Mouse (Mus musculus) lung, postnatal 4 days (tissue): Measurements from ENCODE around the gene Cnr2.
"Not testable (repeated sequence)": the region's sequence is repeated elsewhere in the genome, so short reads cannot be mapped to it uniquely, and the experiment has no call there.

Experiments
- DNase-seq, 2 experiments: peaks; one replicate each; pipeline ENCODE4 v3.0.0; 2021

Gene Cnr2

DNA sequence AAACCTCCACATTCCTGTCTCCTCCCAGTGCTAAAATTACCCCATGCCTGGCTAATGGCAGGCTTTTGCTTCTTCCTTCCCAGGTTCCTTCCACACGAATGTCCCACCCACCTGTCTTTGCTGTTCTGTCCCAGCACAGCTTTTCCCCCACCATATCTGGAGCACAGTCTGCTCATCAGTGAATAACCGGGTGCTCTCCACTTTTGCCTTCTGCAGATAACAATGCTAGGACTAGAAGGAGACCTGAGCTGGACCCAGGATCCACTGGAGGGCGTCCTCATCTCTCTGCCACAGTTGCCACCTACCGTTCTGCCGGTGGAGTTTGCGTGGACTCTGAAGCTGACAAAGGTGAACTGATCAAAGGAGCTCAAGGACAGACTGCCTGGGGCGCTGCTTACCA lies 43.7 kb downstream of the Cnr2 start:
- DNase-seq: no peak

DNA sequence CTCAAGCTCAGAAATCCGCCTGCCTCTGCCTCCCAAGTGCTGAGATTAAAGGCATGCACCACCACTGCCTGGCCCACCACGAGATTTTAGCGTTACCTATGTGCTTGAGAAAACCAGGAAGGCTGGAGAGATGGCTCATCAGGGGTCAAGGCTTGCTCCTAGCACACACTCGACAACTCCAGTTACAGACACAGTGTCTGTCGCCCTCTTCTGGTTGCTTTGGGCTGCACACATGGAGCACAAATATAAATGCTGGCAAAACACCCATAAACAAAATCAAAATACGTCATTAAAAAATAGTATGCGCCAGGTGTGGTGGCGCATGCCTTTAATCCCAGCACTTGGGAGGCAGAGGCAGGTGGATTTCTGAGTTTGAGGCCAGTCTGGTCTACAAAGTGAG lies 45.8 kb downstream of the Cnr2 start:
- not testable (repeated sequence) for DNase-seq

DNA sequence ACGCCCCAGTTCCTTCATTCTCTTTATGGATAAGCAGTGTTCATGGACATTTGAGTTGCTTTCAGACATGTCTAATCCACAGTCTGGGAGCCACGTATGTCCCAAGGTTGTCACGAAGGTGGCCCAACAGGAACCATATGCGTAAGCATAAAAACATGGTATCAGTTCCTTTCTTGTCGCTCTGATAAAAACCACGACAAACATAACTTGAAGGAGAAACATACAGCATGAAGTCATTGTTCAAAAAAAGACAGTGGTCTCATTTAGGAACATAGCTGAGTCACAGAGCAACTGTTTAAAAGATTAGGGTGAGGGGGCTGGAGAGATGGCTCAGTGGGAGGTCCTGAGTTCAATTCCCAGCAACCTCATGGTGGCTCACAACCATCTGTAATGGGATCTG lies 47.0 kb downstream of the Cnr2 start:
- DNase-seq: no peak

DNA sequence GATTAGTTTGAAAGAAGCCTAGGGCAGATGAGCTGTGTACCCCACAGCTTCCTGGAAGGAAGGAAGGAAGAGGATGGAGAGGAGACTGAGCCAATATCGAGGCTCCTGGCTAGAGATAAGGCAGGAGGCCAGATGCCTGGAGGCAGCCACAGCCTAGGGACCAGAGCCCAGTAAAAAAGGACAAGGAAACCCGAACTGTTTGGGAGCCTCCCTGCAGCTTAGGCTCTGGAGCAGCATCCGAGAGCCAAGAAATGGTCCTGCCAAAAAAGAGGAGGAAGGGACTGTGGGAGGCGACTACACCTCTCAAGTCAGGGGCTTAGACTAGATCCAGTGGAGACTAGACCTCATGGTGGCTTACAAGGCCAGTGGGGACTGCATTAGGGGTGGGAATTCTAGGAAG lies 48.2 kb downstream of the Cnr2 start:
- DNase-seq: no peak

DNA sequence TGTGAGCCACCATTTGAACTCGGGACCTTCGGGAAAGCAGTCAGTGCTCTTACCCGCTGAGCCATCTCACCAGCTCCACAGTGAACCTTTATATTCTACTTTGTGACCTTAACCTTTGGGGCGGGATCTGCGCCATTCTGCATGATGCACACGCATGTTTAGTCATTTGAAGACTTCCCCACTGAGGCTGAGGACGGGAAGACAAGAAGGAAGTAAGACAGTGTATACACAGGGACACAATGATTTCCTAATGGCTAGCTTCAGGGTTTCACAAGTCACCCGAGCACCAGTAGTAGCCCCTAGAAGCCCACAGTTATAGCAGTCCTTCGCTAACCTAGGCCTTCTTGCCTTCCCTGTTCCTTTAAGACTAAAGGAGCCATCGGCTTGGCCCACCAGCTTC lies 50.5 kb downstream of the Cnr2 start:
- DNase-seq: no peak

DNA sequence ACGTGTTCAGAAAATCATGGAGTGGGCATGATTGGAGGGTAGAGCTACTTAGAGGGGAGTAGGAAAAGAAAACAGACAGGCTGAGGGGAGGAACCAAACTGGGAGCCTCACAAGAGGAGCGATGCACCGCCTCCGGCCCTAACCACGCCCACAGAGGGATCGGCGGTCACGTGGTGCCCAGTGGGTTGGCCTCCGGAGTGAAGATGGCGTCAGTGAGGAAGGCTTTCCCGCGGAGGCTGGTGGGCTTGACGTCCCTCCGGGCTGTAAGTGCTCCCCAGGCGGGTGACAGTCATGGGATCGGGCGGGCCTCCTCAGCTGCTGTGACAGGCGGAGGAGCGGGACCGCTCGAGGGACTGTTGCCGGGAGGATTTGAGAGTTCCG lies 51.1 kb downstream of the Cnr2 start, which contains the start of gene Hmgcl:
Gene Hmgcl, plus strand, starts transcription at position 171 of the 381 bp plus-strand sequence.
- DNase-seq: peak; percentile 96 to 97

DNA sequence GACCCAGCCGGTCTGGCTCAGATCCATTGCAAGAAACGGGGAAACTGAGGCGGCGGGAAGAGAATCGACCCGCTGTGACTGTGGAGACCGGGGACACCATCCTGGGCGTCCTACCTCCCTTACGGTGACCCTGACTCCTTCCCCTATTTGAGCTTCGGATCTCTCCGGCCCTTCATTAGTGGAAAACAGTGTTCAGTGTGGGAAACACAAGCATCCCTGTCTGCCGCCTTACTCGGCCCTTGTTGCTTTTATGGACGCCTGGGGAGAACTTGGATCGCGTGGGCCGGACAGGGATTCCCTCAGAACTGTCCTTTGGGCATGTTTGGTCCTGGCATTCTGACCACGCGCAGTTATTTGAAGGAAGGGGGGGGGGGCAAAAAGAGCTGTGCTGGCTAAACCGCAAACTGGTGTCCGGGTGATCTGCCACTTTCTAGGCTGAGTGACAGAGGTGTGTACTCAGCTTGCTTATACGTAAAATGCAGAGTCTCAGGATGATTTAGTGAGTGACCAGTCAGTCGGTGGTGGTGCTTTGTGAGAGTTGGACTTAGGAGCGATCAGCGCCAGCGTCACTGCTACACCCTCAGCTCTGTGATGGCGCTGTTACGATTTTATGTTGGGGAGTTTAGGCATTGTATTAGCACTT lies 51.6 kb downstream of the Cnr2 start:
- no peak for DNase-seq

DNA sequence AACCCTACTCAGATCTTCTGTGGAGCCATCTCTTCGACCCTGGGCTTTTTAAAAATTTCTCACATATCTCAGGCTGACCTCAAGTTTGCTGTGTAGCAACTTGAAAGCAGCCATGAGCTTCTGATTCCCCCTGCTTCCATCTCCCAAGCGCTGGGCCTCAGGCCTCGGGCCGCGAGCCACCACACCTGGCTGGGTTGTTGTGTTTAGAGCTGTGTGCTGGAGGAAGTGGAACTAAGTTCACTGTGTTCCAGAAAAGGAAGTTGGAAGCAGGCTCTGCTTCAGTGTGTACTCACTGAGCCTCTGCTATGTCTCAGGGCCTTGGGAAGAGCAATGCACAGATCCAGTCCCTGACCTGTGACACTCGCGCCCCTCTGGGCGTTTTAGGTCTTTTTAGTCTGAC lies 52.9 kb downstream of the Cnr2 start:
- no peak for DNase-seq

DNA sequence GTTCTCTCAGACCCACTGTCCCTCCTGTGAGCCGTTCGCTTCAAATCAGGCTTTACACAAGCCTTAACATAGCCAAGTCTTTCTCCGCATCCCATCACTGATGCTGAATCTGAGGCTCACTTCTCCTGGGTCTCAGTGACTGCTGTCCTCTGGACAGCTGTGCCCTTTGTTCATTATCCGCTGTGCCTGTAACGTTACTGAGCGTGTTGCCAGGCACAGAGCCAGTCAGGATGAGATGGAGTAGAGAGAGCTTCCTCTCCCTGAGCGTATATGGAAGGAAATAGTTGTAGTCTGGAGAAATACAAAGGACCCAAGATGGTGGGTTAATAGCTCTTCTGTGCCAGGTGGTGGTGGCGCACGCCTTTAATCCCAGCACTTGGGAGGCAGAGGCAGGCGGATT lies 54.3 kb downstream of the Cnr2 start:
- DNase-seq: peak; percentile 46 to 61

DNA sequence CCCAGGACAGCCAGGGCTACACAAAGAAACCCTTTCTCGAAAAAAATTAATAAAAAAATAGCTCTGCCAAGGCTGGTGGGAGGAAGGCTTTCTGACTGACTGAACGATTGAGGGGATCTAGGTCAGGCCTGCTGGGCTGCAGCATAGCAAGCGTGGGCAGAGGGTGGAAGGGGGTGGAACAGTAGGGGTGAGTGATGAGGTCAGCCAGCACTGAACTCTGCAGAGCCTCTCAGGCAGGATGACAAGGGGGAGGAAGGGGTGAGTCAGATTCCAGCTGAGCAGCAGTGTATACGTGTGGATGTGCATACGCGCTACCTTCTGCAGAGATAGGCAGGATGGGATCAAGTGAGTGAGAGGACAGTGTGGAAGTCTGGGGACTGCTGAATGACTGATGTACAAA lies 54.7 kb downstream of the Cnr2 start:
- no peak for DNase-seq

DNA sequence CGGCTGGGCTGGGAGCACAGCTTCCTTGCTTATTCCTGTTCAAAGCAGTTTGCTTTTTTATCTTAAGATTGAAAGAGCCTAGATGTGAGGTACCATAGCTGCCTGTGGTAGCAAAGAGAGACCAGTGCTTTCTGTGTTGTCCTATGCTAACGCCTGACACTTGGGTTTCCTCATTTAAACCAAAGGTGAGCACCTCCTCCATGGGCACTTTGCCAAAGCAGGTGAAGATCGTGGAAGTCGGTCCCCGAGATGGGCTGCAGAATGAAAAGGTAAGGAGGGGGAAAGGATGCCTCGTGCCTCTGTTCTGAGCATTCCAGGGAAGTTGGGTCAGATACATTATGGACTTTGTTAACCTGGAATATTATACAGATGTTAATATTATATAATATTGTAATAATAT lies 55.2 kb downstream of the Cnr2 start:
- DNase-seq: no peak

DNA sequence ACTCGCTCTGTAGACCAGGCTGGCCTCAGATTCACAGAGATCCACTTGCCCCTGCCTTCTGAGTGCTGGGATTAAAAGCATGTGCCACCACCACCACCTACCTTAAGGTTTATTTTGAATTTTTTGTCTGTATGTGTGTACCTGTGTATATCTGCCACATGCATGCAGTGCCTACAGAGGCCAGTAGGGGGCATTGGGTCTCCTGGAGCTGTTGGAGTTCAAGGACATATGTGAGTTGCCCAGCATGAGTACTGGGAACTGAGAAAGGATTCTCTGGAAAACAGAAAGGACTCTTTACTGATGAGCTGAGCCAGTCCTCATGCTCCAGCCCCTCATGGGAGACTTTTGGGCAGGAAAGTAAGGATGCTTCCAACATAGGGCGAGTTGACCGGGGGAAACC lies 56.3 kb downstream of the Cnr2 start:
- no peak for DNase-seq

DNA sequence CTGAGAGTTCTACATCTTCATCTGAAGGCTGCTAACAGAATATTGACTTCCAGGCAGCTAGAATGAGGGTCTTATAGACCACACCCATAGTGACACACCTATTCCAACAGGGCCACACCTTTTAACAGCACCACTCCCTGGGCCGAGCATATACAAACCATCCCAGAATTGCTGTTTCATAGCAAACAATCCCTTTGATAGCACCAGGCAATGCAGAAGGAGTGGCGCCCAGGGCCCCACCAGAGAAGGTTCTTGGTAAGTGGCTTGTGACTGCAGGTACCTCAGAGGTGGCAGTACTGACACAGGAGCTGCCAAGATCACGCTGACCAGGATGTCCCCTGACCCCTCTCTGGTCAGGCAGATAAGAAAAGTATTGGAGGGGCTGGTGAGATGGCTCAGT lies 58.0 kb downstream of the Cnr2 start:
- no peak for DNase-seq

DNA sequence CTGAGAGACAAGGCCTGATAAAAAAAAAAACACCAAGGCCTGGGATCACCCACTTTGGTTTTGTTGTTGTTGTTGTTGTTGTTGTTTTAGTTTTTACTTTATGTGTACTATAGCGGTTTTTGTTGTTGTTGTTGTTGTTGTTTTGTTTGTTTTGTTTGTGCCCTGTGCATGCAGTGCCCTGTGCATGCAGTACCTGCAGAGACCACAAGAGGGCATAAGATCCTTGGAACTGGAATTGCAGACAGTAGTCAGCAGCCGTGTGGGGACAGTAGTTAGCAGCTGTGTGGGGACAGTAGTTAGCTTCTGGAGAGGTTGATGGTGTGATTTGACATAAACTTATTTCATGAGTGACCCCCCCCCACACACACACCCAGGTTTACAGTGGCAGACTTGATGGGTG lies 59.0 kb downstream of the Cnr2 start:
- peak; percentile 49 to 82 for DNase-seq

DNA sequence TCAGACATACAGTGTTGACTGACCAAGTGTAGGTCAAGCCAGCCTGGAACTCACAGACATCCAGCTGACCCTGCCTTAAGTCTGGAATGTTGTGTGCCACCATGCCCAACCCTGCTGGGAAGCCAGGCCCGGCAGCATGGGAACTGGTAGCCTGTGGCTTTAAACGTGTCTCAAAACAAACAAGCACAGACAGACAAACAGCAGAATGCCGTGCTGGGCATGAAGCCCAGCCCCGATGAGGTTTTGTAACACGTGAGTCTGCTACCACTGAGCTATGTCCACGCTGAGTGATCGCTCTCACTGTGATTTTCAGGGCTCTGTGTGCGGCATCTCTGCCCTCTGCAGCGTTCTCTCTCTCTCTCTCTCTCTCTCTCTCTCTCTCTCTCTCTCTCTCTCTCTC lies 60.7 kb downstream of the Cnr2 start:
- no peak for DNase-seq

DNA sequence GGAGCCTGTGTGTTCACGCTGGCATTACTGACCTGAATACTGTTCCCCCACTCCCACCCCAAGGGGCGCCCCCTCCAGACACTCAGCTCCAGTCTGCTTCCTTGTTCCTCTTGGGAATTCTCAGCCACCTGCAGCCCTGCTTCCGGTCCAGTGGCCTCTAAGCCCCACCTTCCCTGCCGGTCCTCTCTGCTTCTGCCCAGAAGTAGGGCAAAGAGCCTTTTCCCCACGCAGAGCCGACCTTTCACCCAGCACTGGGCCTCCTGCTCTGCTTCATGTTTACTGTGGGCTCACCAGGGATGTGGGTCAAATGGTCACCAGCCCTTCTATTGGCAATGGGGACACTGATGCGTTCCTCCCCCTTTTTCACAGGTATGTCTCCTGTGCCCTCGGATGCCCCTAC lies 63.2 kb downstream of the Cnr2 start:
- peak in 1 of 2 experiments; percentile 51 for DNase-seq

DNA sequence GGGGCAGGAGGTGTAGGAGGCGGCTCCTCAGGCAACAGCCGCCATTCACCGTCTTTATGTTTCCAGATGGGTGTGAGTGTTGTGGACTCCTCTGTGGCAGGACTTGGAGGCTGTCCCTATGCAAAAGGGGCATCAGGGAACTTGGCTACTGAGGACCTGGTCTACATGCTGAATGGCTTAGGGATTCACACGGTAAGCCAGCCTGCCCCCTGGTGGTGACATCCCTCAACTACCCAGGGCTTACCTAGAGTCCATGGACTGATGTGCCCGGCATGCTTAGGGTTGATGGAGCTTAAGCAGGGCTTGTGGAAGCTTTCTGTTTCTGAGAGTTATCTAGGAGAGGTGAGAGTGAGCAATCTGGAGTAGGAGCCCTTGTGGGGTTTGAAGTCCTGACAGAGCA lies 65.5 kb downstream of the Cnr2 start:
- peak; percentile 72 to 86 for DNase-seq

DNA sequence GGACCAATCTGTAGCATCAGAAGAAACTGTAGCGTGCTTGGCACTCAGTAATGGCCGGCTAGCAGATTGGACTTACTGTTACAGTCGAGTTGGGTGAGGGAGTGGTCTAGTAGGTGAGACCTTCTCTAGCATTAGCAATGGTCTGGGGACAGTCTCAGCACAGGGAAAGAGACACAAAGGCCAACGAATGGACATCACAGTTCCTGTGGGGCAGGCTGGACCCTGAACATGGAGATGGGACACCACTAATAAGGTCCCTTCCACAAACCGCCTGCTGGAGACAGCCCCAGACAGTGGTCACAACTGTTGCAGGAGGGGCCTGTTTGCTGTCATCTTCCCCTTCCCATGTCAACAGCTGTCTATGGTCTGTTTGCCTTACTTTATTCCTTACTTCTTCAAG lies 66.5 kb downstream of the Cnr2 start:
- no peak for DNase-seq

DNA sequence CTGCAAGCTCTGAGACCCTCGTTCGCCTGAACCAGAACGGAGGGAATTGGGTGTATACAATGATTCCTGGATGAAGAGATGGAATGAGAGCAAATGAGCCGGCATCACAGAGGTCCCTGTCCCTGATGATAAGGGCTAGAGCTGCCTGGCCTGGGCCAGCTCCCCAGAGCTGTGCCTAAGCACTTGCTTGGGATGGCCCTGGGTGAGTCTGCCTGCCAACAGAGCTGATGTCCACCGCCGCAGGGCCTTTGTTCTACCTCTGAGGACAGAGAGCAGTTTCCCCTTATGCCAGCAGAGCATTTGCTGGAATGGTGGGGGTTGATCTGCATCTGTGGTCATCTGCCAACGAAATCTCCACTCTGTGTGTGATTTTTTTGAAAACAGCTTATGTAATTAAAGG lies 67.0 kb downstream of the Cnr2 start:
- no peak for DNase-seq

DNA sequence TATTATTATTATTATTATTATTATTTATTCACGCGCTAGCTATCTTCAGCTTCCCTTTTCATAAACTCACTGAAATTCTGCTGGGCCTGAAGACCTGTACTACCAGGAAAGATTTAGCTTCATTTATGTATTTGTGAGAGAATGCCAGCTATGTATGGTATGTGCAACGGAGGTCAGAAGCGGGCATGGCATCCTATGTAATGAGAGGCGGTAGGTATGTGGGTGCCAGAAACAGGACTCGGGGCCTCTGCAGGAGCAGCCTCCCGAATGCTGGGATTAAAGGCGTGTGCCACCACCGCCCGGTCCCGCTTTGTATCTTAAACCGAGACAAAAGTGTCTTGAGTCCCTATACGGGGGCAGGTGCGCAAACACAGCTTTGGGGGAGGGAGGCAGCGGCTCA lies 67.8 kb downstream of the Cnr2 start:
- no peak for DNase-seq

DNA sequence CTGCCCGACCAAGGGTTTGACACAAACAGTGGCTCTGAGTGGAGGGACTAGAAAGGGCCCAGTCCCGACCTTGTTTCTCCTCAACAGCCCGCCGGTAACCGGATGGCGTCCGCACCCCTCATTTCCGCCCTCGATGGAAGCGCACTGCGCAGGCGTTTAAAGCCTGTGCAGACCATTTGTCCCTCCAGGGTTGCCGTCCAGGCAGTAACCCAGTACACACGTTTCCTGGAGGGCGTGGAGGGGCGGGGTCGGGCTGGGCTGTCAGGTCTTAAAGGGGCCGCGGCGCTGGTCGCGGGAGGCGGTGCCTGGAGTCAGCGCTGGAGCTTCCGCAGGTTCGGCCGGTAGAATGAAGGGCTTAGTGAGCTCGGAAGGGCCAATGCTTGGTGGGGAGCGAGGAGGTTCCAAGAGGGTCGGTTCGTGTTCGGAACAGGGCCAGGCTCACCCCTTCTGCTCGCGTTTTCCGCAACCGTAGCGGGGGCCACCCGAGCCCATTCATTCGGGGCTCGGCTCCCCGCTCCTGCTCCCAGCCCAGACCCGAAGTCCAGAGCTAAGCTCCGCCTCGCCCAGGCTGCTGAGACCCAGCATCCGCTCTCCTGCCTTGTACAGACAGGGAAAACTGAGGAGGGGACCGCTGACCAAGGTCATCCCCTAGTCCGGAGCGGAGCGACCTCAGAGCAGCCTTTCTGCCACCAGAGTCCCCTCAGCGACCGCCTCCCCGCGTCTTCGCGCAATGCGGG lies 68.4 kb downstream of the Cnr2 start, which contains the start of gene Gale:
Gene Gale, plus strand, starts transcription at position 271 of the 737 bp plus-strand sequence.
- DNase-seq: peak; percentile 95 to 97

DNA sequence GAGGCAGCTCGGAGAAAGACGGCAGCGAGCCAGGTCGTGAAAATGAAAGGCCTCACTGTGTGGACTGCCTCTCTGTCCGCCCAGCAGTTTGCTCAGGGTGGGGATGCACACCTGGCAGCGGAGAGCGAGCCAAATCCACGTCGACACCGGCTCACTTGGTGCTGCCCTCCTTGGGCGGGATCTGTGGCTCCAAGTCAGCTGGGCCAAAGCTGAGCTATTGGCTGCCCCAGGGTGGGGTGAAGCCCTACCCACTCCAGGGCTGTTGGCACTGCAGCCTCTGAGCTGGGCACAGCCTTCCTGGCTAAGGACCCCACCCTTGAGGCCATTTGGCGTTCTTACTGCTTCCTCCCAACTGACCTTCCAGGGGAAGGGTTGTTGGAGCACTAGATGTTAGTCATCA lies 69.2 kb downstream of the Cnr2 start:
- DNase-seq: peak; percentile 80 to 90

DNA sequence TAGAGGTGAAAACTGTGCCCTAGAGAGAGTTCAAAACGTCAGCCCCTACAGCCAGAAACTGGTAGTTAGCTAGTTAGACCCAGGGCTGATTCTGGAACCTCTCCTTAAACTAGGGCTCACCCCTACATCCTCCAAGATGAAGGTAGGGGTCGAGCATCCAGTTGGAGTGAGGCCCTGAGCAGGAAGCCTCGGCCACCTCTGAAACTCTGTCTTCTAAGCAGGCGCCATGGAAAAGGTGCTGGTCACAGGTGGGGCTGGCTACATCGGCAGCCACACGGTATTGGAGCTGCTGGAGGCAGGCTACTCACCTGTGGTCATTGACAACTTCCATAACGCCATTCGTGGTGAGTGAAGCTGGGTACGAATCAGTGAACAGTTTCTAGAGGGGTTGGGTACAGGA lies 69.9 kb downstream of the Cnr2 start:
- no peak for DNase-seq

DNA sequence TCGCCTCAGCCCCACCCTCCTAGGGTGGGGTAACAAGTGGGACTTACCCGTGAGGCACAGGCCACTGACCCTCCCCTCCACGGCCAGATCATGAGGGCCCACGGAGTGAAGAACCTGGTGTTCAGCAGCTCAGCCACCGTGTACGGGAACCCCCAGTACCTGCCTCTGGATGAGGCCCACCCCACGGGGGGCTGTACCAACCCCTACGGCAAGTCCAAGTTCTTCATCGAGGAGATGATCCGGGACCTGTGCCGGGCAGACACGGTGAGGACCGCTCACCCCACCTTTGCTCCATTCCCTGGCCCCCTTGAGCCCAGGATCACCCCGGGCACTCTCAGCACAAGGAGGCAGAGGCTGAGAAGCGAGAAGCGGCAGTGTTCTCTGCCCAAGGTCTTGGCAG lies 71.1 kb downstream of the Cnr2 start:
- no peak for DNase-seq
